Mouse (Mus musculus): Measurements from ENCODE around the gene Tmem43. TPM values are rescaled to one million over a fixed set of nuclear protein-coding genes. Genes with fewer than 3 reads are reported as not detected.

The Tmem43 gene
- polyA plus RNA-seq, 1 experiment from 2014 or later: 34.5 TPM

GRCm38 (mm10) chr6:91483371-91483770 is 9.9 kb downstream of the Tmem43 start:
- Histone ChIP-seq H3K27ac (no peak overlapping the region), H3K36me3 (ENCODE audit: insufficient read depth, low read length) (peaks cover 63% of the 10 kb centered on the region), H3K4me3 (replicated peaks; ENCODE audit: low read depth, low read length) (no peak overlapping the region), H3K4me2 (ENCODE audit: low read length) (no peak overlapping the region), H3K9me3 (replicated peaks; ENCODE audit: low read length) (no peaks in the 10 kb centered on the region), H3K9ac (ENCODE audit: low read depth, low read length) (no peak overlapping the region), H3K27me3 (ENCODE audit: insufficient read depth, low read length) (no peaks in the 10 kb centered on the region), H3K4me1 (replicated peaks; ENCODE audit: insufficient read depth, low read length) (no peaks in the 10 kb centered on the region)
- WGBS: 97% methylated on average over 2 of the region's 2 CpGs
- no peak for TF ChIP-seq CTCF (IDR thresholded peaks at IDR 0.05; ENCODE audit: low read depth)
- DNase-seq (ENCODE audit: low spot score): no peak
- ATAC-seq (replicated peaks; ENCODE audit: low FRiP score, low read depth): no peak

- no peaks in the 10 kb centered on the region for H3K4me1 ChIP-seq (replicated peaks; ENCODE audit: insufficient read depth, low read length)
- no peak overlapping the region for H3K9ac ChIP-seq (ENCODE audit: low read depth, low read length)
- no peak for TF ChIP-seq CTCF (IDR thresholded peaks at IDR 0.05; ENCODE audit: low read depth)
- DNase-seq (ENCODE audit: low spot score): no peak
- H3K27me3 ChIP-seq (ENCODE audit: insufficient read depth, low read length): no peaks in the 10 kb centered on the region
- H3K36me3 ChIP-seq (ENCODE audit: insufficient read depth, low read length): peaks cover 44% of the 10 kb centered on the region
- H3K4me2 ChIP-seq (ENCODE audit: low read length): no peak overlapping the region
- H3K4me3 ChIP-seq (replicated peaks; ENCODE audit: low read depth, low read length): no peak overlapping the region
- H3K27ac ChIP-seq: no peak overlapping the region
- WGBS: 91% methylated on average over 15 of the region's 15 CpGs
- no peak for ATAC-seq (replicated peaks; ENCODE audit: low FRiP score, low read depth)
- no peaks in the 10 kb centered on the region for H3K9me3 ChIP-seq (replicated peaks; ENCODE audit: low read length)
Measured at GRCm38 (mm10) chr6:91486736-91487453, 13.4 kb downstream of the Tmem43 start.

DNA sequence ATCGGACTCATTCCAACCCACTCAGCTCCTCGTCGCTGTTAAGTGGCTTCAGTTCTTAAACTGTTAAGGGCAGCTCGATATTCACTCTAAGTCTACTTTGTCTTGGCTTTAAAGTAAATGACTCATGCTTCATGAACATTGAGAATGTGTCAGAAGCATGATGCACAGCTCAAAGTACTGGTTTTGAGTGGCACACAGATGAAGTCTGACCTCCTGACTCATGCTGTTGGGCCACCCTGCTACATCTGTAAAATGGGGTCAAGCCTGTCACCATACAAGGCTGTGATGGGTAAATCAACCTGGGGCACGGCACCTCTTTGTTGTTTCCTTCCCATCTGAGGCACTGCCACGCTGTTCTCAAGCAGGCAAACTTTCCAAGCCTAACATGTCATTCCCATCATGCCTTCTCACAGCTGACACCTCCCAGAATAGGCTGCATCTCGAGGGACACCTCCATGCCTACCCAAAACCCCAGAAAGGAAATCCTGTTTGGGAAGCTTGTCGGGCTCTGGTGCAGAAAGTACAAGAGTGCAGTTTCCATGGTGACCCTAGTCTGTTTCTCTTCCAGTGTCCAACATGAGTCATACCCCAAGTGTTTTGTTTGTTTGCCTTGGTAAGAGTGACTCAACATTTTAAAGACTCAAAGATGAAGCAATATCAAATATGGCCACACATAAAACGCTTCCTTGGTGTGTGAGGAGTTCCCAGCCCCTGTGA is 15.2 kb downstream of the Tmem43 start:
- no peaks in the 10 kb centered on the region for H3K9me3 ChIP-seq (replicated peaks; ENCODE audit: low read length)
- 75% methylated on average over 9 of the region's 9 CpGs for whole genome bisulfite sequencing
- H3K27me3 ChIP-seq (ENCODE audit: insufficient read depth, low read length): no peaks in the 10 kb centered on the region
- no peak overlapping the region for H3K9ac ChIP-seq (ENCODE audit: low read depth, low read length)
- H3K36me3 ChIP-seq (ENCODE audit: insufficient read depth, low read length): peaks cover 42% of the 10 kb centered on the region
- H3K4me1 ChIP-seq (replicated peaks; ENCODE audit: insufficient read depth, low read length): no peaks in the 10 kb centered on the region
- H3K4me2 ChIP-seq (ENCODE audit: low read length): no peak overlapping the region
- no peak overlapping the region for H3K27ac ChIP-seq
- H3K4me3 ChIP-seq (replicated peaks; ENCODE audit: low read depth, low read length): no peak overlapping the region
- ATAC-seq (replicated peaks; ENCODE audit: low FRiP score, low read depth) (peak; percentile 50; the same call in 1 of the 2 replicates), DNase-seq (ENCODE audit: low spot score) (peak; percentile 71)
- no peak for TF ChIP-seq CTCF (IDR thresholded peaks at IDR 0.05; ENCODE audit: low read depth)

GRCm38 (mm10) chr6:91489872-91490271 is 16.4 kb downstream of the Tmem43 start:
- no peaks in the 10 kb centered on the region for H3K9me3 ChIP-seq (replicated peaks; ENCODE audit: low read length)
- 82% methylated on average over 10 of the region's 10 CpGs for WGBS
- no peaks in the 10 kb centered on the region for H3K27me3 ChIP-seq (ENCODE audit: insufficient read depth, low read length)
- no peaks in the 10 kb centered on the region for H3K4me1 ChIP-seq (replicated peaks; ENCODE audit: insufficient read depth, low read length)
- no peak overlapping the region for H3K9ac ChIP-seq (ENCODE audit: low read depth, low read length)
- no peak overlapping the region for H3K27ac ChIP-seq
- no peak overlapping the region for H3K4me3 ChIP-seq (replicated peaks; ENCODE audit: low read depth, low read length)
- H3K4me2 ChIP-seq (ENCODE audit: low read length): no peak overlapping the region
- TF ChIP-seq CTCF (IDR thresholded peaks at IDR 0.05; ENCODE audit: low read depth): no peak
- ATAC-seq (replicated peaks; ENCODE audit: low FRiP score, low read depth) (no peak), DNase-seq (ENCODE audit: low spot score) (no peak)
- peaks cover 45% of the 10 kb centered on the region for H3K36me3 ChIP-seq (ENCODE audit: insufficient read depth, low read length)

GRCm38 (mm10) chr6:91491004-91491403 is 17.5 kb downstream of the Tmem43 start:
- TF ChIP-seq CTCF (IDR thresholded peaks at IDR 0.05; ENCODE audit: low read depth): no peak
- ATAC-seq (replicated peaks; ENCODE audit: low FRiP score, low read depth) (no peak; the same call in 1 of the 2 replicates), DNase-seq (ENCODE audit: low spot score) (no peak)
- Histone ChIP-seq H3K4me1 (replicated peaks; ENCODE audit: insufficient read depth, low read length) (no peaks in the 10 kb centered on the region), H3K9ac (ENCODE audit: low read depth, low read length) (no peak overlapping the region), H3K36me3 (ENCODE audit: insufficient read depth, low read length) (peaks cover 43% of the 10 kb centered on the region), H3K9me3 (replicated peaks; ENCODE audit: low read length) (no peaks in the 10 kb centered on the region), H3K27ac (no peak overlapping the region), H3K4me3 (replicated peaks; ENCODE audit: low read depth, low read length) (no peak overlapping the region), H3K4me2 (ENCODE audit: low read length) (no peak overlapping the region), H3K27me3 (ENCODE audit: insufficient read depth, low read length) (no peaks in the 10 kb centered on the region)
- 72% methylated on average over 6 of the region's 6 CpGs for WGBS

DNA sequence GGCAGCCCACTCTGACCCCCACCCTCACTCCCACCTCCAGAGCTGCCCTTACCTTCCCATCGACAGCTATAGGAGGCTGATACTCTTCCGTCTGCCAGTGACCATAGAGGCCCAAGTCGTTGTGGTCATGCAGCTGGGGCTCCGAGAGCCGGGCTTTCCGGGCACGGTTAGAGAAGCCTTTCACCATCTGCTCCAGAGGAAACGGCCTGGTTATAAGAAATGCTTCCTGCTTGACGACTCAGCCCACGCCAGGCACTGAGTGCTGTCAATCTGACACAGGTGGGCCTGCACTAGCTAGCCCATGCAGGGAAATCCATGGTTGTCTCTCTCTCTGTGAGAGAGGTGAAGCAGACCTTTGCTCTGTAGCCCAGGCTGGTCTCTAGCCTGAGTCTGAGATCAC is 19.6 kb downstream of the Tmem43 start:
- WGBS: 84% methylated on average over 10 of the region's 10 CpGs
- no peak overlapping the region for H3K9ac ChIP-seq (ENCODE audit: low read depth, low read length)
- ATAC-seq (replicated peaks; ENCODE audit: low FRiP score, low read depth) (no peak), DNase-seq (ENCODE audit: low spot score) (no peak)
- peaks cover 51% of the 10 kb centered on the region for H3K36me3 ChIP-seq (ENCODE audit: insufficient read depth, low read length)
- H3K4me1 ChIP-seq (replicated peaks; ENCODE audit: insufficient read depth, low read length): no peaks in the 10 kb centered on the region
- H3K9me3 ChIP-seq (replicated peaks; ENCODE audit: low read length): no peaks in the 10 kb centered on the region
- no peak overlapping the region for H3K4me2 ChIP-seq (ENCODE audit: low read length)
- no peaks in the 10 kb centered on the region for H3K27me3 ChIP-seq (ENCODE audit: insufficient read depth, low read length)
- H3K27ac ChIP-seq: no peak overlapping the region
- H3K4me3 ChIP-seq (replicated peaks; ENCODE audit: low read depth, low read length): no peak overlapping the region
- no peak for TF ChIP-seq CTCF (IDR thresholded peaks at IDR 0.05; ENCODE audit: low read depth)
